Mouse (Mus musculus) cerebellum, adult 2 months (tissue): ENCODE data around the gene Vmn1r1.

Experiments used
- CTCF ChIP-seq: fragments of 200-500 bp; IDR thresholded peaks from 2 replicates; pipeline ENCODE4 v1.5.1; 2011; ENCODE audit warnings: low read depth, mild to moderate bottlenecking, control low read depth, low read length, moderate library complexity, borderline replicate concordance; ENCODE audit not compliant: insufficient read depth
- POLR2A ChIP-seq: fragments of 200-500 bp; IDR thresholded peaks from 2 replicates; pipeline ENCODE4 v1.6.1; 2011; ENCODE audit warnings: low read length, control low read depth, borderline replicate concordance; ENCODE audit not compliant: insufficient read depth

- TF ChIP-seq POLR2A (no peak), CTCF (no peak)
Measured at GRCm38 (mm10) chr1:182137204-182138125, 26.8 kb downstream of the Vmn1r1 start.
